Mouse (Mus musculus) thymus, postnatal 4 days (tissue): Measurements from ENCODE around the gene Sbf2.
"Not testable (repeated sequence)": the region's sequence is repeated elsewhere in the genome, so short reads cannot be mapped to it uniquely, and the experiment has no call there.

Experiments used
- DNase-seq: peaks from one replicate; pipeline ENCODE4 v3.0.0; 2021

The Sbf2 gene

GRCm38 (mm10) chr7:110629892-110630666 is 15.4 kb upstream of the Sbf2 start:
- DNase-seq = peak; percentile 91

- DNase-seq = peak; percentile 36
Observed at GRCm38 (mm10) chr7:110628611-110629354, 14.1 kb upstream of the Sbf2 start.

DNA sequence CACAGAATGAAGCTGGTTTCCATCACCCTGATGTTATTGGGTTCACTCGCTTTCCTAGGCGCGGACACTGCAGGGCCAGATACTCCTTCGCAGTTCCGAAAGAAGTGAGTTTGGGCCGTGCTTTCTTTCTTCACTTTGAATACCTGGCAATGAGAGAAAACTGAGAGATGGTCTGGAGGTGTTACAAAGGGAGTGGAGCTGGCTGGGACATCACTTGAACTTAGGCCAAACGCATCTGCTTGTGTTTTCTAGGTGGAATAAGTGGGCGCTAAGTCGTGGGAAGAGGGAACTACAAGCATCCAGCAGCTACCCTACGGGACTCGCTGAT is 13.5 kb upstream of the Sbf2 start:
- DNase-seq = no peak

DNA sequence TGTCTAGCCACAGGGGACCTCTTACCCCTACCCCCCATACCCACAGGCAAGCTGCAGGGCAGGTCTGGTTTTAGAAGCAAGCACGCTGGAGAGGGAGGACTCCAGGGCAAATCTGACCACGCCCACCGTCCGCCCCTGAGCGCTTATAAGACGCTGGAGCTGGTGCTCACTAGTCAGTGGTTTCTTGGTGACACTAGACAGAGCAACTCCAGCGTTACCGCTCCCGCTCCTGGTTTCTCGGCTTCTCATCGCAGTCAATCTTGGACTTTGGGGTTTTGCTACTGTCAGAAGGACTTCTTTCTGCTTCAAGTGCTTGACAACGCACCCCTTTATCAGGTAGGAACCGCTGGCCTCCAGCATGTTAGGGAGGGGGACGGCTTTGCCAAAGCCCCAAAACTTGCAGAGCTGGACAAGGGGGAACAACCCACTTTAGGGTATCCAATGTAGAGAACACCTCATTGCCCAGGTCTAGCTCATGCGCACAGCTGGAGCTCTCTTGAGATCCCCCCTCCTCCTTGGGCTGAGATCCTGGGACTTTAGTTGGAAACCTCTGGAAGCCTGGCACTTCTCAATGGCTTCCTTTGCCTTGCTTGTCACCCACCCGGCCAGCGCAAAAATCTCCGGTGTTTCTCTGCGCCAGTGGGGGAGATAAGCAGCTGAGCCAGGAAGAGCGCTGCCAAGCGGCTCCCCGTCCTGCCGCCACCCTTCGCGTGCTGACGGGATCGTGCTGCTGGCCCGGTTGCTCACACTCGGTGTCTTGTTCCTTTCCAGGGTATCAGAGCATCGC is 13.0 kb upstream of the Sbf2 start, which contains the start of gene Adm:
TSS of gene Adm (plus strand) at position 176 of the 787 bp plus-strand sequence.
- DNase-seq = peak; percentile 81

- DNase-seq = peak; percentile 77
Observed at GRCm38 (mm10) chr7:110627099-110627482, 12.4 kb upstream of the Sbf2 start.

DNA sequence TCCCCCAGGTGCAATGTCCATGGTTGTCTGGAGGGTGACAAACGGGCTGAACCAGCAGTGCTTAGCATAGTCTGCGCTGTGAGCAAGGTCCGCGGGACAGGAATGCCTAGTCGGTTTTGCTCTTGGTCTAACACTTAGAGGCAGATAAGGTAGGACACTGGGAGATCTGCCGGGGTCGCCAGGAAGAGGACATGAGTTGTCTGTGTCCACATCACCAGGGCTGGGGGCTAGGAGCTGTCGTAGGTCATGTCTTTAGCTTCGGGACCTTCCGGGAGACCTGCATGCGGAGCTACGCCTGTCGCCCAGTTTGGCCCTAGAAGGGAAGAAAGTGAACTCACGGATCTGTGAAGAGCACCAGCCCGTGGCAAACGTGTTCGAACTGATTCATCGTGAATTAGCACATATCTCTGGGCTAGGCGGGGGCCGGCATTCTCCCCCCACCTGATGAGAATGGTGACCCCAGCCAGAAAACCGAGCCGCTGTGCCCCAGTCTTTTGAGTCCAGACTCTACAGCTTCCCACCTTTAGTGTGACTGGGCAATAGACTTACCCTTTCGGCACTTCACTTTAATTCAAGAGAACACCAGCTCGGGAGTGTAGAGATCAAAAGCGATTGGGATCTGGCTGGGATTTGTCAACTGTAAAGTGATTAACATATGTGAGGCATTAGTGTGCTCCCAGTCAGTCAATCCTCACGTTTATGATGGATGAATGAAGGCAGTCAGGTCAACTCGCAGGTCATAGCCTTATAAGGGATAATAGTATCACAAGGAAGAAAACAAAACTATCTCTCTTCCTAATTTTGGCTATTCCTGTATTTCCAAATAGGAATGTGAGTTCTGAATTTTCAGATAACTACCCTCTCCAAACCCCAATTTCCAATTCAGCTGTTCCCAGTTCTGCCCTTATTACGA is 11.7 kb upstream of the Sbf2 start:
- DNase-seq = no peak

GRCm38 (mm10) chr7:110625489-110625888 is 10.8 kb upstream of the Sbf2 start:
- no peak for DNase-seq

DNA sequence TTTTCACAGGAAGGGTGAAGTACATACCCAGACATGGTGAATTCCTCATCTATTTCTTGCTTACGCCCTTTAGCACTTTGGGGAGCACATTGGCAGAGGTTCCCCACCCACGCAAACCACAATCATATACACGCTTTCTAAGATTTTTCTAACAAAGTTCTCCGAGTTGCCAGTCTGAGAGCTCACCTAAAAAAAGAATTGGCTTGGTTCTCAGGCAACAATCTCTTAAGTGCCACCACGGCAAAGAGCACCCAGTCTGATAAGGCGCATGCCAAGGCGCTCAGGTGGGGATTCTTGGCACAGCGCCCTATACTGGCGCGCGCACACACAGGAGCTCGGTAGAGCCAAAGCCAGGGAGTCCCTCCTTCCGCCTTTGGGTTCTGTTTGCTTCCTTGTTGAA is 10.2 kb upstream of the Sbf2 start:
- DNase-seq = no peak

- DNase-seq = no peak
Observed at GRCm38 (mm10) chr7:110624067-110624466, 9.3 kb upstream of the Sbf2 start.

GRCm38 (mm10) chr7:110619086-110619611 is 4.4 kb upstream of the Sbf2 start:
- DNase-seq = no peak

DNA sequence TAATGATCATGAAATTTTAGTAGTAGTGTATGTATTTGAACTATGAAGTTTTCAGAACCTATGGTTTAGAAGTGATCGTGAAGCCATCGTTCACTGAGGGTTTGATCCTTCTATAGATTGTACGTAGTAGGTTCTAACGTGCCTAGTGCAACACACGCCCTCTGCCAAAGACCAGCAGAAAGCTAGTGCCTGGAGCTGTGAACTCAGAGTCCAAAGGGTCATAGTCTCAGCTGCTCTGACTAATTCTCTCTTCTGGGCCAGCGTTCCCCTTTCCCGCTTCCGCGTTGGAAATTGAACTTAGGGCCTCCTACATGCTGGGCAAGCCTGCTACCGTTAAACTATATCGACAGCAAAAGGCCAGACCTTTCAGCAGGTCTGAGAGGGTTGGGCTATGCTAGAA is 1.1 kb upstream of the Sbf2 start:
- DNase-seq = no peak

DNA sequence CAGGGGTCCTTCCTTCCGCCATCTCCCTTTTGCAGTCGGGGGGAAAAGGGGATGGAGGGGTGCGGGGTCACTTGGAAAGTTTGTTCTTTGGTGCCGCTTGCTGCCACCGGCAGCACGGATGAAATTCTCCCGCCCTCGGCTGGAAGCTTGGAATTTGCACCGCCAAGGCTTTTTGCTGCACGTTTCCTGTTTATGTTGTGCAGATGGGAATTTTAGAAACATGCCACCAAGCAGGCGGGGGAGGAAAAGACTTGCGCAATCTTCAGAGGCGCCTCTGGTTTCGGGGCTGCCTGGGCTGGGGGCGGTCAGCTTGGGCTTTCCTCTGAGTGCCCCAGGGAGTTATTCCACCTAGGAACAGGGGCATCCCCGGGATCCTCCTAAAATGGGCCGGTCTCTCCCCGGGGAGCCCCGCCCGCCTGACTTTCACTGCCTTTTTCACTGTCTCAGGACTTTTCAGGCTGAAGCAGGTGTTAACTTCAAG is 469 bp upstream of the Sbf2 start:
- peak; percentile 43 for DNase-seq

GRCm38 (mm10) chr7:110613381-110614132 is 1.2 kb downstream of the Sbf2 start:
- DNase-seq = peak; percentile 14

GRCm38 (mm10) chr7:110606906-110607305 is 7.8 kb downstream of the Sbf2 start:
- no peak for DNase-seq

- DNase-seq = no peak
Observed at GRCm38 (mm10) chr7:110605476-110605875, 9.2 kb downstream of the Sbf2 start.

GRCm38 (mm10) chr7:110597141-110597540 is 17.6 kb downstream of the Sbf2 start:
- DNase-seq = no peak

GRCm38 (mm10) chr7:110593991-110594390 is 20.7 kb downstream of the Sbf2 start:
- not testable (repeated sequence) for DNase-seq

DNA sequence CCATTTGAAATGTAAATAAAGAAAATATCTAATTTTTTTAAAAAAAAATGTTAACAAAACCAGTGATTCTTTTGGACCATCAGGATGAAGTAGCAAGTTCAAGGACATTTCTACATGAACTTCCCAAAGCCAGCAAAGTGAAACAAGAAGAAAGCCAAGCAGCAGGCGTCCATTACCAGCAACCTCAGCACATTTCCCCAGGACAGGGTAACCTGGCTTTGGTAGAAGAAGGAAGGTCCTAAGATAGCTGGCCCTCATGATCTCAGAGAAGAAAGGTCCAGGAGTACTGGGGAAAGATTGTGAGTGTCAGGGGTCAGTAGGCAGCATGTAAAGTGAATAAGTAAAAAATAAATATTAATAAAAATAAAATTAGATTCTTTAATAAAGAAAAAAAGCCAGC is 27.0 kb downstream of the Sbf2 start:
- DNase-seq = no peak

DNA sequence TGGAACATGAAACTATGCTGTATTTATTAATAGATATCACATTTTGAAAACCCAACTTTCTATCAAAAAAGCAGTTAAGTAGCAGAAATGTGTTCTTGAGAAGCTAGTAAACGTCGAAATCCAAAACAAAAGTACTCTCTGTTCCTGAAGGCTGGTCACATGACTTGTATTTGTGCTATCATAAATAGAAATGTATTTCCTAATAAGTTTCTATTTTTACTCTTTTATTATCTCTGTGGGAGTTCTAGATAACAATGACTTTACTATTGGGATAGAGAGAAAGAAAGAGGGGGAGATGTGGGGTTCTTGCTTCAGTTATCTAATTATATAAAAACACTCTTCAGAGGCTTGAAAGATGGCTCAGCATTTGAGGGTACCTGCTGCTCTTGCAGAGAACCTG is 29.5 kb downstream of the Sbf2 start:
- DNase-seq = no peak

DNA sequence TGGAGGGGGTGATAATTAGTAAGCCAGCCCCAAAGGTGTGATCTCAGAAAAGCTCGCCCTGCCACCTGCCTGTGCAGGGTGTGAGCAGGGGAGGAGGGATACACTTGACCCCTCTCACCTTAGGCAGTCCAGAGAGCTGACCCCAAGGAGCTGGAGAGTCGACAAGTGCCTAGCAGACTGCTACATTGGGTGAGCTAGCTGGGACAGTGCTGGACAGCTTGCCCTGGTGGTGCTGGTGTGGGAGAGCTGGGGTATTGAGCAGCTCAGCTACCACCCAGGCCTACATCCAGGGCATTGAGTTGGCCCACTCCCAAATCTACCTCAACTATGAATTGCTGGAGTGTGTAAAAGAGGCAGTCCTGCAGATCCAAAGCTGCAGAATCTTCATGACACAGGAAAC is 30.6 kb downstream of the Sbf2 start:
- no peak for DNase-seq

- no peak for DNase-seq
Observed at GRCm38 (mm10) chr7:110583705-110584104, 31.0 kb downstream of the Sbf2 start.
